In the genomic region with DNA sequence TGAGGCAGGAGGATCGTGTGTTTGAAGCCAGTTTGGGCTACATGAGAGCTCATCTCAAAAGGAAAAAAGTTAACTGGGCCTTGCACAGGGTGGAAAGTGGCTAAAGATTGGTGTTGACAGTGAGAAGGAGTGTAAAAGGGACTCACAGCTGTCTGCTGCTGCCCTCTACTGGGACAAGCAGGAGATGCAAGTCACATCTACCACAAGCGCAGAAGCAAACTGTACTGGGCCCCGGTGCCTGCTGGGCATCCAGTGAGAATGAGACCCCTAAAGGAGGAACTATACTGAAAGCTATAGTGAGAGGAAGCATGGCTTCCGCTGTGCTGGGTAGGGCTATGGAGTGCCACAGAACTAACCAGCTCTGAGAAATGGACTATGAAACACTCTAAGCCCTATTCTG, we compare ENCODE assay signal across 8 mouse cellular contexts. TPM values are rescaled to one million over a fixed set of nuclear protein-coding genes. Genes with fewer than 3 reads are reported as not detected.
DNase-seq lines count a peak whose midpoint lies in the region; ATAC-seq lines count a peak whose summit lies in the region.

No protein-coding gene starts in this region.

- H3K4me2 ChIP-seq in heart, embryonic 15.5 days = no peak overlapping the region
- no peak overlapping the region for H3K4me2 ChIP-seq in liver, embryonic 11.5 days
- no peak overlapping the region for H3K4me2 ChIP-seq in stomach, embryonic 16.5 days (ENCODE audit: low read depth, low read length)

- no peaks in the 10 kb centered on the region; the same call in 1 of the 2 replicates for H3K4me1 ChIP-seq in heart, embryonic 15.5 days (replicated peaks)
- H3K4me1 ChIP-seq in liver, embryonic 11.5 days (replicated peaks; ENCODE audit: control insufficient read depth, insufficient read depth, low read length) = no peaks in the 10 kb centered on the region
- no peaks in the 10 kb centered on the region for H3K4me1 ChIP-seq in stomach, embryonic 16.5 days (ENCODE audit: control insufficient read depth, insufficient read depth, low read length)

- H3K27ac ChIP-seq in heart, embryonic 15.5 days = no peak overlapping the region
- no peak overlapping the region for H3K27ac ChIP-seq in liver, embryonic 11.5 days (ENCODE audit: low read depth, low read length)
- no peak overlapping the region for H3K27ac ChIP-seq in stomach, embryonic 16.5 days (ENCODE audit: low read length)

- H3K36me3 ChIP-seq in heart, embryonic 15.5 days = peaks cover 25% of the 10 kb centered on the region; the same call in 1 of the 2 replicates
- H3K36me3 ChIP-seq in liver, embryonic 11.5 days (ENCODE audit: control insufficient read depth, insufficient read depth, low read length) = peaks cover 4% of the 10 kb centered on the region; the same call in 1 of the 2 replicates
- H3K36me3 ChIP-seq in stomach, embryonic 16.5 days (ENCODE audit: control insufficient read depth, insufficient read depth, low read length) = 0 out of 2 replicates have a peak, but pooled peaks cover 8% of the 10 kb centered on the region

- no peak overlapping the region for H3K4me3 ChIP-seq in heart, embryonic 15.5 days
- H3K4me3 ChIP-seq in liver, embryonic 11.5 days (ENCODE audit: low read depth, low read length) = no peak overlapping the region
- H3K4me3 ChIP-seq in stomach, embryonic 16.5 days (replicated peaks; ENCODE audit: low read length) = no peak overlapping the region

- peak; percentile 70 for ATAC-seq in CD4-positive, CD25-positive, alpha-beta regulatory T cell, adult 4 months
- ATAC-seq in erythroblast, adult 5-6 weeks (replicated peaks; ENCODE audit: low FRiP score, poor library complexity, severe bottlenecking) = peak; percentile 78
- ATAC-seq in heart, embryonic 15.5 days (replicated peaks; ENCODE audit: insufficient number of reproducible peaks, insufficient read depth, low FRiP score, low read depth) = peak; percentile 58; the same call in 1 of the 2 replicates
- ATAC-seq in liver, embryonic 11.5 days (replicated peaks; ENCODE audit: low FRiP score) = peak; percentile 68
- peak; percentile 37; the same call in 1 of the 2 replicates for ATAC-seq in stomach, embryonic 16.5 days (ENCODE audit: insufficient read depth, low FRiP score)

- peak; percentile 93 for DNase-seq in brain, adult 2 months (ENCODE audit: low read depth, low spot score)
- DNase-seq in kidney, postnatal 10 days = peak; percentile 90
- peak; percentile 46 for DNase-seq in liver, embryonic 11.5 days (ENCODE audit: low spot score)
- peak; percentile 81 for DNase-seq in neural tube, embryonic 10.5 days (ENCODE audit: extremely low spot score, low spot score)

- H3K27me3 ChIP-seq in heart, embryonic 15.5 days = no peaks in the 10 kb centered on the region
- no peaks in the 10 kb centered on the region for H3K27me3 ChIP-seq in liver, embryonic 11.5 days (replicated peaks; ENCODE audit: control insufficient read depth, insufficient read depth, low read length)
- no peaks in the 10 kb centered on the region for H3K27me3 ChIP-seq in stomach, embryonic 16.5 days (ENCODE audit: control insufficient read depth, insufficient read depth, low read length)

- H3K9ac ChIP-seq in heart, embryonic 15.5 days = no peak overlapping the region
- H3K9ac ChIP-seq in liver, embryonic 11.5 days (ENCODE audit: low read depth, low read length) = no peak overlapping the region
- H3K9ac ChIP-seq in stomach, embryonic 16.5 days (ENCODE audit: low read length) = no peak overlapping the region

- WGBS in heart, embryonic 15.5 days = 7% methylated on average over 4 of the region's 4 CpGs
- WGBS in liver, embryonic 11.5 days = 17% methylated on average over 4 of the region's 4 CpGs
- WGBS in stomach, embryonic 16.5 days = 17% methylated on average over 4 of the region's 4 CpGs

- no peaks in the 10 kb centered on the region for H3K9me3 ChIP-seq in heart, embryonic 15.5 days (replicated peaks)
- H3K9me3 ChIP-seq in liver, embryonic 11.5 days (ENCODE audit: control insufficient read depth, low read length) = no peaks in the 10 kb centered on the region
- H3K9me3 ChIP-seq in stomach, embryonic 16.5 days (replicated peaks; ENCODE audit: control insufficient read depth, low read length) = no peaks in the 10 kb centered on the region

RNA-seq across cellular contexts. Expression of a gene that starts 50.2 kb away (rescaled TPM):
- polyA plus RNA-seq in CD4-positive, CD25-positive, alpha-beta regulatory T cell, adult 4 months (2017; shearing (Covaris generic)) = 10 to 100 TPM in 1 of 2 experiments, 1 to 10 TPM in 1; 6.2 to 15.3 TPM
- 22.7 and 36.6 TPM in 2 replicates for total RNA-seq in erythroblast, adult 5-6 weeks (2015; ENCODE audit: low replicate concordance)
- 17.1 and 21.3 TPM in 2 replicates for total RNA-seq in erythroblast, adult 5-6 weeks (2017; ENCODE audit: low replicate concordance)
- polyA plus RNA-seq in heart, embryonic 15.5 days (2015; fragmentation: Nextera tagmentation; extraction: Ambion mirVana) = 12.8 TPM in 2 replicates
- polyA plus RNA-seq in liver, embryonic 11.5 days (2014; fragmentation: Nextera tagmentation; extraction: Ambion mirVana) = 15.9 and 20.0 TPM in 2 replicates
- polyA plus RNA-seq in stomach, embryonic 16.5 days (2015; fragmentation: Nextera tagmentation; extraction: Ambion mirVana) = 13.4 and 15.1 TPM in 2 replicates

RNA-seq across cellular contexts. Expression of a gene that starts 50.3 kb away (rescaled TPM):
- 1 to 10 TPM; 4.9 to 6.5 TPM for polyA plus RNA-seq in CD4-positive, CD25-positive, alpha-beta regulatory T cell, adult 4 months (2017; shearing (Covaris generic))
- total RNA-seq in erythroblast, adult 5-6 weeks (2015; ENCODE audit: low replicate concordance) = 3.1 and 8.3 TPM in 2 replicates
- 1.2 and 3.8 TPM in 2 replicates for total RNA-seq in erythroblast, adult 5-6 weeks (2017; ENCODE audit: low replicate concordance)
- 38.4 and 38.7 TPM in 2 replicates for polyA plus RNA-seq in heart, embryonic 15.5 days (2015; fragmentation: Nextera tagmentation; extraction: Ambion mirVana)
- 21.4 and 23.5 TPM in 2 replicates for polyA plus RNA-seq in liver, embryonic 11.5 days (2014; fragmentation: Nextera tagmentation; extraction: Ambion mirVana)
- 37.3 and 41.8 TPM in 2 replicates for polyA plus RNA-seq in stomach, embryonic 16.5 days (2015; fragmentation: Nextera tagmentation; extraction: Ambion mirVana)
